Mouse (Mus musculus) lung, postnatal 0 days (tissue): ENCODE results near the gene Gm12117.

Source experiments
- CTCF ChIP-seq: IDR thresholded peaks from 2 replicates; pipeline ENCODE4 v1.5.1; 2016; ENCODE audit warnings: antibody characterized with exemption, mild to moderate bottlenecking
- EP300 ChIP-seq: IDR thresholded peaks from 2 replicates; pipeline ENCODE4 v1.6.1; 2016; ENCODE audit warnings: antibody characterized with exemption, mild to moderate bottlenecking, control low read depth

DNA sequence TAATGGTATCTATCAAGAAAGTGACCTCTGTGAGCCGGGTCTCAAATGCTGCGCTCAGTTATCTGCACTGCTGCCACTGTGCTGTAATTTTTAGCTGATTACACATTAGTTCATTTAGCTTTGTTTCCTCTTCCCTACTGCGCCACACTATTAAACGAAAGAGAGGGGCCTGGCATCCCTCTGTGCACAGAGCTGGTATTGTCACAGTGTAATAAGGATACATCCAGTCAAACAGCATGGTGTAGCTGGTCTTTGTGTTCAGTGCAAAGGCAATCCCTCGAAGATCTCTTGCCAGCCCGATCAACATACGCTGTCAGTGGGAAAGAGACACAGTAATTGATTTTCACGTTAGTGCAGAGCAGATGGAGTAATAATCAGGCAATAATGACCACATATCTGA is 20.6 kb upstream of the Gm12117 start:
- no peak for TF ChIP-seq CTCF
- TF ChIP-seq EP300: no peak
